Mouse (Mus musculus) bone marrow macrophage, adult 2 months (primary cell): ENCODE measurements at regions not wholly inside any gene's neighbourhood (a gene's known extent, or its start where the extent isn't known, plus 50 kb on each side); places are given as distances from the start of the nearest gene placed in this dataset.

Experiments used
- CTCF ChIP-seq: IDR thresholded peaks from 2 replicates; pipeline ENCODE4 v1.5.1; 2012; ENCODE audit warnings: low read depth, mild to moderate bottlenecking, low read length, moderate library complexity
- POLR2A ChIP-seq: IDR thresholded peaks from 2 replicates; pipeline ENCODE4 v1.6.1; 2012; ENCODE audit warnings: mild to moderate bottlenecking, low read depth, low read length, borderline replicate concordance

- TF ChIP-seq POLR2A (no peak), CTCF (no peak)
Measured at GRCm38 (mm10) chr14:102742331-102742730, 240.1 kb downstream of the Kctd12 start.
